Mouse (Mus musculus): Measurements from ENCODE around the gene Tktl2. TPM values are rescaled to one million over a fixed set of nuclear protein-coding genes. Genes with fewer than 3 reads are reported as not detected.

Gene Tktl2
- total RNA-seq (2023) = not detected

DNA sequence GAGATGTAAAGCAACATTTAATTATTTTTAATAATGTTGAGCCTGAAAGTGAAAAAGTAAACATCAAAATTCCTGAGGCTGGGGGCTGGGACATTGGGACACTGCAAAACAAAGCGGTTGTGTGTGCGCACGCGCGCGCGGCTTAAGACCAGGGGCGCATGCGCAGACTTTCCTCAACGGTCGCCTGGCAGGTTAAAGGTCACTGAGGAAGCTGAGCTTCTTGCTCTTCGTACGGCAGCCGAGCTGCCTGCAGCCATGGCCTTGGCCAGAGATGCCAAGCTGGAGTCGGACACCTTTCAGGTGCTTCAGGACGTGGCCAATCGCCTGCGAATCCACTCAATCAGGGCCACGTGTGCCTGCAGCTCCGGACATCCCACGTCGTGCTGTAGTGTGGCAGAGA, at the start of gene Tktl2:
TSS of gene Tktl2 (plus strand) at position 220 of the 400 bp plus-strand sequence.

DNA sequence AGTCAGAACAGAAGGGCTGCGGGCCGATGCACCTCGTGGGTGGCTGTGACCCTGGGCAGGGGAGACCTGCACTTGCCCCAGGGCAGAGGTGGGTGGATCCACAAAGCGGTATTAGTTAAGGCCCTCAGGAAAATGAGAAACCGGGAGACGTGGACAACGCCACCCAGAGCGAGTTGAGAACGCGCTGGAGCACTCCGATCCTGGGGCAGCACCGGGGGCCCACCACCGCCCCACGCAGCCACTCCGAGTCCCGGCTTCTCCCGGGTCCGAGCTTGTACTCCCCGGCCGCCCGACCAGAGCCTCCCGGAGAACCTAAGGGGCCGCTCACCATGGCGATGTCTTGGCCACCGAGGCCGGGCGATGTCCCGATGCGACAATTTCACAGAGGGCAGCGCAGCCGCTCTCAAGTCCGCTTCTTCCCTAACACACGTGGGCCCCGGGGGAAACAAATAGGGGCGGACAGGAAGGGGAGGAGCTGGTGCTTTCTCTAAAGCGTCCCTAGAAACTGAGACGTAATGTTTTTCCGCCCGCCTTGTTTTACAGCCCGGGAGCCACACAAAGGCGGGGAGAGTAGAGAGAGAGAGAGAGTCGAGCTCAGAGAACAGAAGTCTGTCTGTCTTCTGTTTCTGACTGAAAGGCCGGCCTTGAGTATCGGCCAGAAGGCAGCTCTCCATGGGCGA, 25.3 kb upstream of the Tktl2 start, which contains the start of gene Tma16:
TSS of gene Tma16 (minus strand) at position 447 of the 680 bp plus-strand sequence.

Other genes starting within 250 kb of the Tktl2 start
- gene Tma16, start 25.2 kb upstream of the Tktl2 start, total RNA-seq (2023) = 19.2 TPM
- gene Npy5r, start 176.4 kb downstream of the Tktl2 start, total RNA-seq (2023) = not detected
- not detected for gene Npy1r, start 185.4 kb downstream of the Tktl2 start, total RNA-seq (2023)